Mouse (Mus musculus): Measurements from ENCODE around the gene Gm1043.

The Gm1043 gene

DNA sequence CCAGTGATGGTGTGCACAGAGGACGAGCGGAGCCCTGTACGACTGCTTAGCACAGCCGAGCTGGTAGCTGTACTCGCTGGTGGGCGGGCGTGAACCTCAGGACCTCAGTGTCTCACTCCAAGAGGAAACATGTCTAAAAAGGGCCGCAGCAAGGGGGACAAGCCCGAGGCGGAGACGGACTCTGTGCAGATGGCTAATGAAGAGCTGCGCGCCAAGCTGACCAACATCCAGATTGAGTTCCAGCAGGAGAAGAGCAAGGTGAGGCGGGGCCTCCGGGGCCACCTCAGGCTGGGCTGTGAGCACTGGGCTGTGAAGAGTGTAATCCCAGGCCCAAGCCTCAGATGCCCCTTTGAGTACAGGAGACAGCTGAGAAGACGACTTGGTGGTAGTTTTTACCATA, at the start of gene Gm1043:
Gm1043 (plus strand) TSS at position 130 of the 400 bp plus-strand sequence.
- no peak for DNase-seq (ENCODE audit: low spot score)

DNA sequence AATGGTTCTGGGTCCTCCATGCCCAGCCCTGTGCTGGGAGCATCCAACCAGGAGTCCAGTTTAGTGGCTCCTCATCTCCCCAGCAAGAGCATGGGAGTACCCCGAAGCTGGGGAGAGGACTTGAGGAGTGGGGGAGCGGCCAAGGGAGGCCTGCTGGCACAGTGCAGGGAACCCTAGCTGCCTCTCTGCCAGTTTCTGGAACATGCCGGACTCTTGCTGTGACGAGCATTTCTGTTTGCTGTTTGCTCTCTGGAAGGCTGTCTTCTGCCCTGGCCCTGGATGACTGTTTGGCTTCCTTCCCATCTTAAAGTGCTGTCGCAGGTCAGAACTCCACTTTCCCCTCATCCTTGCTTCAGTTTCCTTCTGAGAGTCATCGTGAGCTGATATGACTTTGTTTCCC, 49.3 kb upstream of the Gm1043 start:
- DNase-seq (ENCODE audit: low spot score) = no peak

DNA sequence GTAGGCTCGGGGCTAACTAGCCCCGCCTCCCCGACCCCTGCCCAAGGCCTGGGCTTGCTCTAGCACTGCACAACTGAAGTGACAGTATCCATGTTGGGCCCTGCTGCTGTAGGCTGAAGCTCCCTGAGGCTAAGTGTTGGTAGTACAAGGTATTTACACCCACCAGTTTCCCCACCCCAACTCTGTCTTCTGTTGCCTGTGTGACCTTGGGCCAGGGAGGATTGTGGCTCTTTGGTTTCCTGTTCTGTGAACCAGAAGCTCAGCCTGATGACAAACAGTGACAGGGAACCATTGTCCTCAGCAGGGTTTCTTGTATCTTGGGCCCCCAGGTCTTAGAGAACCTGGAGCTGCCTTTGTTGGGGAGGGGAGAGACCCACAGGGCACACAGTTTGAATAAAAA, 48.3 kb upstream of the Gm1043 start:
- DNase-seq (ENCODE audit: low spot score) = no peak

DNA sequence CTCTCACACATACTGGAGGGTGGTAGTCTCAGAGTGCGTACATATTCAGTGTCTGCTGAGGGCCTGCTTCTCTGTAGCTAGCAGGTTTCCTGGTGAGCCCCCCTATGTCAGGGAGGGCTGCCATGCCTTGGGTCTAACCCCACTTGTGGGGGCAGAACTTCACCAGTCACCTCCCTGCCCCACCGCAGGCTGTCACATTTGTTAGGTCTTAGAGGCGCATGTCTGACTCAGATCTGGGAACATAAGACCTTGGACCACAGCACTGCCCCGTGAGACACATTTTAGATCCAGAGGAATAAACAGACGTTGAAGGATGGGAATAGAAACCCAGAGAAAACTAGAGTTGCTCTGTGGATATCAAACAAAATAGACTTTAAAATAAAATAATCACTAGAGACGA, 45.3 kb upstream of the Gm1043 start:
- no peak for DNase-seq (ENCODE audit: low spot score)

DNA sequence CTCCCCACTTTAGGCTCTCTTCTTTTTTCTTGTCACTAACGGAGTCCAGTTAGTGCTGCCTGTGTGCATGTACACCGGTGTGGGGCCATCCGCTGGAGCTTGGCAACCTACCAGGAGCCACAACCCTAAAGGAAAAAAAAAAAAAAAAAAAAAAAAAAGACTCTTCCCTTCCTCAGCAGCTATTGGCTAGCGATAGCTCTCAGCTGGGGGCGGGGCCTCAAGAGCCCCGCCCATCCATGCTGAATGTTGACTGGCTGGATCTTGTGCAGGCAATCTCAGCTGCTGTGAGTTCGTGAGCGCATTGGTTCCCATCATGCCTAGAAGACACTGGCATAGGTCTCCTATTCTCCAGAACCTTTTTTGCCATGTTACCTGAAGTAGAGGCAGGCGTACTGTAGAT, 44.5 kb upstream of the Gm1043 start:
- no peak for DNase-seq (ENCODE audit: low spot score)

DNA sequence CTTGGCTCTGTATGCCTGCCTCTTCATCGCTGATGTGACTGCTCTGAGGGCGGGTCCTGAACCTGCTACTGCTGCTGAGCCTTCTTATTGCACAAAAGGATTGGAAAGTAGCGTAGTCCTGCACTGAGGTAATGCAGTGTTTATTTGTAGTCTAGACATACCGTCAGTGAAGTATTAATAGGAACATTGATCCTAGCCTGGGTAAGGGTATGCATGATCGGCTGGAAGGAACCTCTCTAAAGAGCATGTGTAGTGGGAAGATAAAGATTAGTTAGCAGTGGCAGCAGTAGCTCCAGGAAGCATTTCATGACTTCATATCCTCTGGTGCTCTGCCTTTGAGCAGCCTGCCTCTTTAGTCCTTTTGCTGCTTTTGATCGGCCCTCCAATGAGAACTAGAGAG, 43.5 kb upstream of the Gm1043 start:
- DNase-seq (ENCODE audit: low spot score) = no peak

DNA sequence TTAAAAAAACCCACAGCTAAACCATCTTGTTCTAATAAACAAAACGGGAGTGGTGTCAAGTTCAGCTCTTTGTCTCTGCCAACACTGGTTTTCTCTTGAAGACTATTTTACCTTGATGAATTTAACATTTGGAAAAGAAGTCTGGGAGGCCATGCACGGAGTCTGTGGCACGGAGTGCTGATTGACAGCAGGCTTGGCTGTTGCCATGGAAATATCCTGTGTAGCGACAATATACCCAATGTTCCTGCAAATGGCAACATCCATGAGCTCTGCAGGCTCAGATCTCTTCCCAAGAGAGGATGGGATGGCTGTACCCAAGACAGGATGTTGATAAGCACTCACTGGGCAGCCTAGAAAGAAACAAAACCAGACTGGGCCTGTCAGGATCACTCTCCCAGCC, 42.2 kb upstream of the Gm1043 start:
- no peak for DNase-seq (ENCODE audit: low spot score)

DNA sequence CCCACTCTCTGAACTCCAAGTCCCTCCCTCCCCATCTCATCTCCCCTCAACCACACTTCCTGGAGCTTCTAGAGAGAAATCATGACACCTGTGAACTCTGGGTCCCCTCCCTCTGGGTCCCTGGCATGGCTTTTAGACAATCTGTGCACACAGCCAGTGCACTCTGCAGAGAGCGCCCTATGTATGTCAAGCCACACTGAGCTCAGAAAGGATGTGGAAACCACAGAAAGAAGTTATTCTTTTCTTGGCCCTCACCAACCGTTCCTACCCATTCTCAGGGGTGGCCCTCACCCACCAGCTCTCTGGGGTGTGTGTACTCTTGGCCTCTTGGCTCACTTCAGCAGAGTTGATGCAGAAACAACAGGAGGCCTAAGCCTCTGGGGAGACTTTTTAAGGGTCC, 40.4 kb upstream of the Gm1043 start:
- DNase-seq (ENCODE audit: low spot score) = no peak

DNA sequence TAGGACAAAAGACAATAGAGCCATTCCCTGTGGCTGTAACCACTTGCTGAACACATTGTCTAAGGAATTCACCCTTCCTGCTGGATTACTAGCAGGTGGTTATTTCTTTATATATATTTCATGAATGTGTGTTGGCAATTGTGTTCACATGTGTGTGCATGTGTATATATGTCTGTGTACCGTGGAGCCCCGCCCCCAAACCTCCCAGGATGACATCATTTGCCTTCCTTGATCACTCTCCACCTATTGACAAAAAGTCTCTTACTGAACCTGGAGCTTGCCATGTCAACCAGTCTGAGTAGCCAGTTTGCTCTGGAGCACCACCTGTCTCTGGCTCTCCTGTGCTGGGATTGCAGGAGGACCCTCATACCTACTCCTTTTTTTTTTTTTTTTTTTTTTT, 39.6 kb upstream of the Gm1043 start:
- DNase-seq (ENCODE audit: low spot score) = no peak

DNA sequence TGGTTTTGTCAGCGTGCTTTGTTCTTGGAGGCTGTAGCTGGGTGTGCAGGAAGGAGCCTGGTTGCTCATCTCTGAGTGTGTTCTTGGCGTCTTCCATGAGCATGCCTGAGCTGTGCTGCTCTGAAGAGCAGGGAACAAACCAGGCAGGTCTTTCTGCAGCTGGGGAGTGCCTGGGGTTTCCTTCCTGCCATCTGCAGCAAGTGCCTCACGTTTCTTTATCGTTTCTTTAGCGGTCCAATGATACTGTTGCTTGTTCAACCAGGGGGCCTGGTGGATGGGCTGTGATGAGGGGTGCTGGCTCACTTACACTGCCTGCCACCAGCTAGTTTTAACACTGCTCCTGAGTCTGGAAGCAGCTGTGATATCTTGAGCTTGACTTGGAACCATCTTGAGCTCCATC, 38.4 kb upstream of the Gm1043 start:
- no peak for DNase-seq (ENCODE audit: low spot score)

DNA sequence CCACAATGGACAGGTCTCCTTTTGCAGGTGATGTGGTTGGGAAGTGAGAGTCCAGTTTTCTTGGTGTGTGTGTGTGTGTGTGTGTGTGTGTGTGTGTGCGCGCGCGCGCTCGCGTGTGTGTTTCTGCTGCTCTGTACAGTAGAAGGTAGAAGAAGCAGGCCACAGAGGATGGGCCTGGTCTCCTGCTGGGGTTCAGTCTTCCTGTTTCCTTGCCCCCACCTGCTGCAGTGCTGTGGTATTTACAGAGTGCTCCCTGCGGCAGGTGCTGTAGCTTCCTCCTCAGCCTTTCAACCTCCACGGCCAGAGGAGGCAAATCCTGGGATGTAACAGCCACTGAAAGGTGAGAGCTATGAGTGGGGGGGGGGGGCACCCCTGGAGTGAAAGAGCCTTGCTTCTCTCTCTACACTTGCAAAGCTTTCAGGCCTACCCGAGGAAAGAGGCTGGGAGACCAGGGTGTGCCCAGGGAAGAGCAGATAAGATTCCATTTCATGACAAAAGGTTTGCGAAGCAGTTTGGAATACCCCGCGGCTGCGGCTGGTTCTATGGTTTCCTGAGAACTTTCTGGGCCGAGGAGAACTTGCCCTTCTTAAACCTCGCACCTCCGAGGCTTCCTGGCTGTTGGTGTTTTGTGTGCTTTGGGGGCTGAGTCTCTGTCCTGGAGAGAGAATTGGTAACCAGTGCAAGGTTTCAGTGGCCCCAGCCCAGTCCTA, 37.8 kb upstream of the Gm1043 start:
- DNase-seq (ENCODE audit: low spot score) = no peak

DNA sequence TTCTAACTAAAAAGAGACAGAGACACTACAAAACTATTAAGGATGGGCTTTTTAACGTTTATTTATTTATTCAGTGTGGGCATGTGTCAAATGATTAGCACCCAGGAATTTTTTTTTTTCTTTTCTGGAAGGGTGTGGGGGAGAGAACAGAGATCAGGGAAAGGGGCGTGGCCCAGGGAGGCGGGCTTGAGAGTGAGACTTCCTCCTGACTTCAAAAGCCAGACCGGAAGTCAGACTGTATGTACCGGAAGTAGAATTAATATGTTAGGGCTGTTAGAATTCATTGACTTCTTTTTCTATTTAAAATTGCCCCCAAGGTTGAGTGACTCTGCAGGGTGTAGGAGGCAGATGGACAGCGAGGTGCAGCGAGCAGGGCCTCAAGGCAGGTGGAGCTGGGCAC, 37.2 kb upstream of the Gm1043 start:
- DNase-seq (ENCODE audit: low spot score) = no peak

DNA sequence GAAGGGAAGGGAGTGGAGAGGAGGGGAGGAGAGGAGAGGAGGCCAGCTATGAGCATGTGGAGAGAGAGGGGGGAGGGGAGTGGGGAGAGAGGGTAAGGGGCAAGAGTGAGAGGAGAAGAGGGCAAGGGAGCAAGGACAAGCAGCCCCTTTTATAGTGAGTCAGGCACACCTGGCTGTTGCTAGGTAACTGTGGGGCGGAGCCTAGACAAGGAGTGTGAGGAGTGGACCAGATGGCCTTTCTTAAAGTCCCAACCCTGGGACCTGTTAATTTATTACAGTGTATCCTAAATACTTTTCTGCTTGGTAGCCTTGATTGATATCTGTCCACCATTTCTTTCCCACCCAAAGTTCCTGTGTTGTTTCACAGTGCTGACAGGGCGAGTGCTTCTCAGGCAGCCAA, 36.1 kb upstream of the Gm1043 start:
- no peak for DNase-seq (ENCODE audit: low spot score)

DNA sequence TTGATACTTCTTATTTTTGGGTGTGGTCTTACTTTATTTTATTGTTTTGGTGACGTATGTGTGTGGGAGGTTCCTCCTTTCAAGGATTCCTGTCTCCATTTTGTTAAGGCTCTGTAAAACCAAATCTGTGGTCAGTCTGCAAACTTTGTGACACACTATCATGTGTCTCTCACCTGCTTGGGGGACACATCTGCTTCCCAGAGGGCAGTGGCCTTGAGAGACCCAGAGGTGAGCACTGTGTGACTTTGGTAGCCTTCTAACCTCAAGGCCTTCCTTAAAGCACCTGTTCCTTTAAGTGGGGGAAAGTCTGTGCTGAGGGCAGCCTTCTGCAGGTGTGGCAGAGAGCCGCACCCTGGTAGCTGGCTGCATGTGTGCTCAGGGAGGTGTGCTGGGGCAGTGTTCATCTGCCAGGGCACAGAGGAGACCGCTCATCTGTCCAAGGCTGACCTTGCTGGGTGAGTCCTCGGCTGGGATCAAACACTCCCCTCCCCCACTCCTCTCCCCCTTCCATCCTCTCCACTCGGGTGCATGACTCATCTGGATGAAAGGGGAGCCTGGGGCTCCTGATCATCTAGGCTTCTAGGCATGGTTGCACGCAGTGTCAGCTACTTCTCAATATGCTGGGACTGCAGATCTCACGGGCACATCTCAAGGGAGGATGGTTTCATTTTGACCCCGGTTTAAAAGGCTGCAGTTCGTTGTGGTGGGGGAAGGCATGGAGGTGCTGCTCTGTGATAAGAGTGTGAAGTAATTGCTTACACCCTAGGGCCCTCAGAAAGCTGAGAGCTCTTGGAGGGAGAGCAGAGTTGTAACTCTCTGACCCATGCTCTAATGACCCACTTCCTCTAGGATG, 34.4 kb upstream of the Gm1043 start:
- DNase-seq (ENCODE audit: low spot score) = no peak

DNA sequence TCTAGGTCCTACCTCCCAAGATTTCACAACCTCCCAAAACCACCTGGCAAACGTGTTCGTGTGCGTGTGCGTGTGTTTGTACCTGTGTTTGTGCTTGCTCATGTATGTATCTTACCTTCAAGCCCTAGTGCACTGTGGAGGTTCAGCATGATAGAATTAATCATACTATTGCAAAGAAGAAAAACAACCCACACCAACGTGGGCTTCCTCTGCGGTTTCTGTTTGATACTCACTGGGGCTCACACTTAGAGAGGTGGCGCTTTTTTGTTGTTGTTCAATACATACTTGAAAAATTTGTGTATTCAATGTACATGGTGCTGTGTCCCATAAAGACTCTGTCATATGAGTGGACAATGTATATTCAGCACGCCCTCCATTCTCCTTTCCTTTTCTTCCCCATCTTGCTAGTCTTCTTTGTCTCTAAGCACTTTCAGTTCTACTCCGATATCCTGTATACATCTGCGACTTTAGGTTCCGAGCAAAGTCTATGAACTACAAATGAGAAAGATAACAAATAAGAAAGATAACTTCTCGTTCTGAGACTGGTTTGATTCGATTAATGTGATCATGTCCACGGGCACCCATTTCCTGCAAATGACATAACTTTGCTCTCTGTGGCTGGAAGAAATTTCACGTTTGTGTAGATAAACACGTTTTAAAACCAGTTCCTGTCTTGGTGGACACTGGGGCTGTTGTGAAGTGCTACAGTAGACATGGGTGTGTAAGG, 33.6 kb upstream of the Gm1043 start:
- no peak for DNase-seq (ENCODE audit: low spot score)

DNA sequence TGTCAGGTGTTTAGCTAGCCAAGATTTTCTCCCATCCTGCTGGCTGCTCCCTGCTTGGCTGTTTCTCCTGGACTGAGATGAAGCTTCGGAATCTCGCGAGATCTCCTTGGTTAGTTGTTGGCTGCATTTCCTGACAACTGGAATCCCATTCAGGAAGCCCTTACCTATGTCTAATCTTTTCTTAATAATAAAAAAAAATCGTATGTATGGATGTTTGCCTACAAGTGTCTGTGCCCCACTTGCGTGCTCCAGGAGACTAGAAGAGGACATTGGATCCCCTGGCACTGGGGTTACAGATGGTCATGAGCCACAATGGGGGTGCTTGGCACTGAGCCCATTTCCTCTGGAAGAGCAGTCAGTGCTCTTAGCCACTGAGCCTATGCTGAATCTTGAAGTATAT, 32.3 kb upstream of the Gm1043 start:
- no peak for DNase-seq (ENCODE audit: low spot score)

DNA sequence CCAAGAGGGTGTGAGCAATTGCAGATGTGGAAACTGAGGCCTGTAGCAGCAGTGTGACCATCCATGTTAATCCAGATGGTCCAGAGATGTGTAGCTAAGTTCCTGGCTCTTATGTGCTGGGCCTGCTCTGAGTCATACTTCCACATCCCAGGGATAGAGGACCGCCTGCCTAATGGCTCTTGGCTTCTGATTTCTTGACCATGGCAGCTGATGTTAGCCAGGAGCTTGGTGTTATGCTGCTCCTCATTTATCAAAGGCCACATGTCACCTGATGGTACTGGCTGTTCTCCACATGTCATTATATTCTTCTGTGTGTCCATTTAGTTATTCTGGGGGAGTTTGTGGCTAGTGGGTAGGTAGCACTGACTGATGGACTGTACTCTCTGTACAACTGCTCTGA, 29.4 kb upstream of the Gm1043 start:
- no peak for DNase-seq (ENCODE audit: low spot score)

DNA sequence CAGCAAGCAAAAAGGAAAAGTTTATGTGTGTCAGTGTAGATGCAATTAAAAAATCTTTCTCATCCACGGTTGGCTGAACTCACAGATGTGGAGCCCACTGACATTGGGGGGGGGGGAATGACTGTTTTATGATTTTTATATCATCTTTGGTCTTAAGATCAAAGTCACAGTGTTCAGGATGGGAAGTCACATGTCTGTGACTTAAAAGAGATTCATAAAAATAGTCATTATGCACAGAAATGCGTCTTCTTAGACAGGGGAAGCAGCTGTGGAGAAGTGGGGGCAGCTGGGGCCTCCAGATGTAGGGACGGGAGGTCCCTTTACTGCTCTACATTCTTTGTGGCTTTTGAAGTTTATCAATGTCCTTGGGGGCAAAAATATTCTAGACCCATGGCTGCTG, 28.7 kb upstream of the Gm1043 start:
- no peak for DNase-seq (ENCODE audit: low spot score)

DNA sequence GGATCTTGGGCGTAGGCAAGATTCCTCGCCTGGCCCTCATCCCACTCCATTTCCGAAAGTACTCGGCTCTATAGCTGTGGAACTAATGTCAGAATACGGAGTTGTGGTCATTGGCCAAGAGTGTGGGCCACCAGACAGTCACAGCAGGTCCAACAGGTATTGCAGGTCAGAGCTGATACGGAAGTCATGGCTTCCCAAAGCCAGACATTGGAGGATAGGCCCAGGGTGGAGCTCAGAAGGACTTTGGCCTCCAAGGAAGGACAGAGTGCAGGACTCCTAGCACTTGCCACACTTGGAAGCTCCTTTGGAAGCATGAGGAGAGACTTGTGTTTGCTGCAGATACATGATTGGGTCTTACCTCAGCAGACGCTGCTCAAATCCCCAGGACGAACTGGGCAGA, 23.6 kb upstream of the Gm1043 start:
- DNase-seq (ENCODE audit: low spot score) = no peak

DNA sequence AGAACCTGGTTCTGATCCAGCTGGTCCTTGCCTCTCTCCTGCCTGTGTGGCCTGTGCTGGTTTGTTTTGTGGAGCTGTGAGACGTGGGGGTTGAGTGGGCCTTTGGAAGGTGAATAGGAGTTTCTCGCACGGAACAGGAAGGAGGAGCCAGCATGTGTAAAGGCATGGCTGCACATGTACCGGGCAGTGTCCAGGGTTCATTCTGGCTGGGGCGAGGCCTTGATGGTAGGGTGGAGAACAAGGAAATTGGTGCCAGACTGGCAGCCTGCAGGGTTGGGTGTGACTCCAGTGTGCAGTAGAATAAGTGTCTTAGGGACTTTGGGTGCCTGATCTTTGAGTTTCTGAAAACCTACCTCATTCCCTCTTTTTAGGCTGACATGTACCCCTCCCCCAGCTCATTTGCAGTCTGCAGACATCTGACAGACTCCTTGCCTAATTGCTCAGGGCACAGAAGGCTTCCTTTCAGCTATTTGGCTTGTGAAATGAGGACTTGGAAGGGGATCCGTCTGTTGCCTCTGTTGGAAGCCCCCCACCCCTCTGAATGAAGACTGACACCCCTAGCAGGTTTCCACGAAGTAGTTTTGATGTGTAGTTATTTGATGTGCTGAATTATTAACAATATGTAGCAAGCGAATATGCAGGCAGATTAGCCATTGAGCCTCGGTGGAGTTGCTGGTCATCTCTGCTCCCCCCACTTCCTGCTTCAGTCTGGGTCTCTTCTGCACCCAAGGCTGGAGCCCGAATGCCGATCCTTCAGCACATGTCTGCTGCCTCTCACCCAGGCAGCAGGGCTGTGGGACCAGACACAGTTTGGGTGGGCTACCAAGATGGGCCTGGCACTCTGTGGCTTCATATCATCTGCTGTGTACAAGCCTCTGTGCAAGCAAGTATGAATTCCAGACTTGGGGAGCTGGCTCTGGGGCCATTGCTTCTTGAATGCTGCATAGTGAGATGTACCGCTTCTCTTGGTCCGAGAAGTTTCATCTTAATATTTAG, 20.4 kb upstream of the Gm1043 start:
- no peak for DNase-seq (ENCODE audit: low spot score)

DNA sequence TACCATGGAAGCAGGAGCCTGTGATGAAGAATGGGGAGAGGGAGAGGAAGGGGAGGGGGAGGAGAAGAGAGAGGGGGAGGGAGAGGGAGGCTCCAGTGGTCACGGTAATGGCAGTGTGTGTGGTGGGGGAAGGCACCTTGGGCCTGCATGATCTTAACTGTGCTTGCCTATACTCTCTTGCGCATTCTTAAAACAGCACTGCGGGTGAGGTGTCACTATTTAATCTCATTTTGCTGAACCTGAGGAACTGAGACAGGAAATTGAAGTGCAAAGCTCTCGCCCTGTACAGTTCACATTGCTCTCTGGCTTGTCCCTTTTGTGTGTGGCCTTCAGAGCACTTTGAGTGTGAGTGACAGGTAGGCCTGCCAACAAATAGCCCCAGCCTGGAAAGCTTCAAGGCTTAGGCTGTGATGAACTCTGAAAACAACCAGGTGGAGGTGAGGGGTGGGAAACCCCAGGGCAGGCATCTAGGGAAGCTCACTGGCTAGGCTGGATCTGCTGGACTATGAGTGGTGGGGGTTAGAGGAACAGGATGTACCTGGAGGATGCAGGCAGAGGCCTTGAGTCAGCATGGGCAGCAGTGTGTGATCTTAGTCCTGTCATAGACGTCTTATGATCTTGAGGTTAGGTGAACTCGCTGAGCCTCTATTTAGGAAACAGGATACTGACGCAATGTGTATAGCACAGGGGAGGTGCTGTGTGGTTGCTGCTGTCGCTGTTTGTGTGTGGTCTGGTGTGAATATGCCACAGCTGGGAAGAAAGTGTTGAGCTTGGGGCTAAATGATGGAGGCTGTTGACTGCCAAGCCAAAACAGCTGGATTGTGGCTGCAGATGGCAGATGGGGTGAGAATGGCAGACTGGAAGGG, 18.2 kb upstream of the Gm1043 start:
- no peak for DNase-seq (ENCODE audit: low spot score)
